Mouse (Mus musculus) myocyte (in vitro differentiated cells): Measurements from ENCODE around the gene Wdr90.

Experiments used
- CEBPB ChIP-seq: IDR thresholded peaks from 2 replicates; pipeline ENCODE4 v1.6.1; 2011; ENCODE audit warnings: mild to moderate bottlenecking, moderate library complexity; ENCODE audit not compliant: poor library complexity, insufficient read depth, severe bottlenecking
- E2F4 ChIP-seq: IDR thresholded peaks from one replicate; pipeline ENCODE4 v1.6.1; 2011; ENCODE audit warnings: mild to moderate bottlenecking, control low read depth, moderate library complexity; ENCODE audit not compliant: insufficient read depth
- MAX ChIP-seq: IDR thresholded peaks from one replicate; pipeline ENCODE4 v1.6.1; 2011; ENCODE audit warnings: low read depth, mild to moderate bottlenecking, control low read depth
- MYOD1 ChIP-seq, 3 experiments: IDR thresholded peaks; one replicate each; pipeline ENCODE4 v1.6.1; 2011; ENCODE audit warnings: control low read depth in 2 of 3, low read depth in 2 of 3, mild to moderate bottlenecking in 2 of 3, moderate library complexity in 1 of 3; ENCODE audit not compliant: insufficient read length in 2 of 3, control insufficient read depth in 1 of 3
- MYOG ChIP-seq, 3 experiments: IDR thresholded peaks; one replicate each; pipeline ENCODE4 v1.6.1; 2011; ENCODE audit warnings: control low read depth in 2 of 3, low read depth in 2 of 3, mild to moderate bottlenecking in 2 of 3; ENCODE audit not compliant: insufficient read length in 2 of 3, control insufficient read depth in 1 of 3, insufficient read depth in 1 of 3
- POLR2A ChIP-seq: IDR thresholded peaks from one replicate; pipeline ENCODE4 v1.6.1; 2011; ENCODE audit warnings: low read depth, mild to moderate bottlenecking, control low read depth, moderate library complexity; ENCODE audit not compliant: insufficient read length
- POLR2AphosphoS2 ChIP-seq: IDR thresholded peaks from one replicate; pipeline ENCODE4 v1.6.1; 2011; ENCODE audit warnings: low read depth, control low read depth; ENCODE audit not compliant: insufficient read length
- REST ChIP-seq: IDR thresholded peaks from one replicate; pipeline ENCODE4 v1.6.1; 2011; ENCODE audit warnings: mild to moderate bottlenecking, control low read depth, moderate library complexity; ENCODE audit not compliant: insufficient read depth, insufficient read length
- SRF ChIP-seq: IDR thresholded peaks from one replicate; pipeline ENCODE4 v1.6.1; 2011; ENCODE audit warnings: low read depth; ENCODE audit not compliant: control insufficient read depth, insufficient read length
- TCF12 ChIP-seq: IDR thresholded peaks from one replicate; pipeline ENCODE4 v1.6.1; 2011; ENCODE audit warnings: mild to moderate bottlenecking, control low read depth; ENCODE audit not compliant: poor library complexity, insufficient read depth, severe bottlenecking
- TCF3 ChIP-seq: IDR thresholded peaks from one replicate; pipeline ENCODE4 v1.6.1; 2011; ENCODE audit warnings: low read depth, control low read depth; ENCODE audit not compliant: insufficient read length
- USF1 ChIP-seq: IDR thresholded peaks from one replicate; pipeline ENCODE4 v1.6.1; 2011; ENCODE audit warnings: low read depth, mild to moderate bottlenecking, control low read depth, moderate library complexity

- no peak for TF ChIP-seq MYOG (IDR thresholded peaks at IDR 0.05; ENCODE audit: control insufficient read depth in 1 of 3, insufficient read depth in 1 of 3, insufficient read length in 2 of 3, low read depth in 2 of 3)
- TF ChIP-seq MAX, result no peak
- TF ChIP-seq POLR2A, result peak; percentile 13
- no peak for TF ChIP-seq CEBPB
- TF ChIP-seq USF1, result no peak
- TF ChIP-seq MYOD1 (IDR thresholded peaks at IDR 0.05; ENCODE audit: control insufficient read depth in 1 of 3, insufficient read length in 2 of 3, low read depth in 2 of 3), result no peak
- TF ChIP-seq REST, result no peak
- TF ChIP-seq POLR2AphosphoS2, result peak; percentile 74
- no peak for TF ChIP-seq E2F4
- TF ChIP-seq TCF3, result no peak
- no peak for TF ChIP-seq TCF12
- TF ChIP-seq SRF, result no peak
Observed at GRCm38 (mm10) chr17:25829558-25830017, 31.7 kb downstream of the Wdr90 start.
